Mouse (Mus musculus): ENCODE results near the gene Polr1c. TPM values are rescaled to one million over a fixed set of nuclear protein-coding genes. Genes with fewer than 3 reads are reported as not detected.

The Polr1c gene
- polyA plus RNA-seq, 1 experiment, result 1.6 TPM

DNA sequence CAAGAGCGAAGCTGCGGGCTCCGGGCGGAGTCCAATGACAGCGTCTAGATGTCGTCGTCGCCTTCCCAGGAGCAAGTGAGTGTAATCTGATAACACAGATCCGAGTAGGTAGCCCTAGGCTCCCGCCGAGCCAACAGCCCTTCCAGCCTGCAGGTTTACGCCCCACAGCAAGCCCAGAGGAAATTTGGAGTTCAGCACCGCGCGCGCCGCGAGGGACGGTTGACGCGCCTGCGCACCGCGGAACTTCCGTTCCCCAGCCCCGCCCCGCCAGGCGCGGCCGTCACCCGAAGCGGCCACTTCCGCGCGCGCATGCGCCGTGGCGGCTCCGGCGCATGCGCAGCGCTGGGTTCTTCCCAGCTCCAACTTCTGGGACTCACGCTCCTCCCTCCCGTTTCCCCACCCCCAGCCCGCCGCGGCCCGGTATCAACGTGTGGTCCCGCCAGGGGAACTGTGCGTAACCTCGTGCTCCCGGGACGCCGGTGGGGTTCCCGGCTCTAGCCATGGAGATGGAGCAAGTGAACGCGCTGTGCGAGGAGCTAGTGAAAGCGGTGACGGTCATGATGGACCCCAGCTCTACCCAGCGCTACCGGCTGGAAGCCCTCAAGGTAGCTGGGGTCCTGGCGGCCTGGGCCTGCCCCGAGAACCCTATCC, 45.3 kb downstream of the Polr1c start, which contains the start of the genes Polh and Xpo5:
Gene Polh, minus strand, starts transcription at position 225 of the 651 bp plus-strand sequence.
Gene Xpo5, plus strand, starts transcription at position 362 of the 651 bp plus-strand sequence.
- Histone ChIP-seq H3K9me3 (ENCODE audit: control insufficient read depth, low read length) (no peaks in the 10 kb centered on the region), H3K27me3 (ENCODE audit: control insufficient read depth) (no peaks in the 10 kb centered on the region), H3K4me3 (replicated peaks) (peak within 1 kb of the TSS; percentile 95), H3K4me1 (ENCODE audit: control insufficient read depth) (peaks cover 46% of the 10 kb centered on the region), H3K36me3 (ENCODE audit: control insufficient read depth) (peaks cover 64% of the 10 kb centered on the region)
- TF ChIP-seq TAL1 (IDR thresholded peaks at IDR 0.05; ENCODE audit: low read length) (no peak), GATA1 (IDR thresholded peaks at IDR 0.05; ENCODE audit: low read length) (peak; percentile 93)

DNA sequence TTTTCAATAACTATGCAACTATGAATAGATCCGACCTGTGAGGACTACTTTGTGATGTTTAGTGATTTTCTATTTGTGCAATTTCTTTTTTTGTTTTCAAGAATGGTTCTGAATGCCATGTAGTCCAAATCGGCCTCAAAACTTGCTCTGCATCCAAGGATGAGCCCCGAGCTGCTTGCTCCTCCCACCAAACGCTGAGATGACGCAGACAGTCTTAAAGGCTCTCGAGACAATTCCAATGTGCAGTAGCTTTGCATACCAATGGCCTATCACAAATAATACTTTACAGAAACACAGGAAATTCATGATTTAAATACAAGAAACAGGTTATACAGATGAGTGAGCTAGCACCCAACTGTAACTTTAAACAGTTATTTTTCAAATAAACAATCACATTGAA, 46.7 kb downstream of the Polr1c start:
- H3K36me3 ChIP-seq (ENCODE audit: control insufficient read depth), result peaks cover 64% of the 10 kb centered on the region
- H3K4me3 ChIP-seq (replicated peaks), result peak overlapping the region; percentile 95
- H3K9me3 ChIP-seq (ENCODE audit: control insufficient read depth, low read length), result no peaks in the 10 kb centered on the region
- peaks cover 46% of the 10 kb centered on the region for H3K4me1 ChIP-seq (ENCODE audit: control insufficient read depth)
- no peaks in the 10 kb centered on the region for H3K27me3 ChIP-seq (ENCODE audit: control insufficient read depth)
- no peak for TF ChIP-seq GATA1 (IDR thresholded peaks at IDR 0.05; ENCODE audit: low read length)
- no peak for TF ChIP-seq TAL1 (IDR thresholded peaks at IDR 0.05; ENCODE audit: low read length)

Other genes starting within 250 kb of the Polr1c start
- 0.86 and 1.3 TPM in 2 replicates for gene Vegfa, start 215.7 kb downstream of the Polr1c start, polyA plus RNA-seq (2012)
- gene Mrps18a, start 137.1 kb downstream of the Polr1c start, polyA plus RNA-seq (2012), result 7.7 and 9.7 TPM in 2 replicates
- gene Rsph9, start 103.8 kb downstream of the Polr1c start, polyA plus RNA-seq (2012), result 0.42 TPM in 1 of 2 replicates, not detected in the other
- gene Mad2l1bp, start 94.5 kb downstream of the Polr1c start, polyA plus RNA-seq (2012), result 1.4 and 4.1 TPM in 2 replicates
- 15.3 and 19.3 TPM in 2 replicates for gene Gtpbp2, start 87.0 kb downstream of the Polr1c start, polyA plus RNA-seq (2012)
- gene Polh, start 45.4 kb downstream of the Polr1c start, polyA plus RNA-seq (2012), result 0.24 and 0.27 TPM in 2 replicates
- 0.36 and 0.51 TPM in 2 replicates for gene Xpo5, start 45.3 kb downstream of the Polr1c start, polyA plus RNA-seq (2012)
- gene Yipf3, start within 50 bp of the Polr1c start, polyA plus RNA-seq (2012), result 8.0 and 13.3 TPM in 2 replicates
- 0.15 and 0.27 TPM in 2 replicates for gene Lrrc73, start 5.5 kb upstream of the Polr1c start, polyA plus RNA-seq (2012)
- 11.2 and 12.7 TPM in 2 replicates for gene Tjap1, start 35.0 kb upstream of the Polr1c start, polyA plus RNA-seq (2012)
- gene Dlk2, start 49.4 kb upstream of the Polr1c start, polyA plus RNA-seq (2012), result not detected in 2 replicates
- 0.17 and 0.34 TPM in 2 replicates for gene Abcc10, start 80.3 kb upstream of the Polr1c start, polyA plus RNA-seq (2012)
- 0.05 and 0.13 TPM in 2 replicates for gene Zfp318, start 135.7 kb upstream of the Polr1c start, polyA plus RNA-seq (2012)
- gene Crip3, start 180.9 kb upstream of the Polr1c start, polyA plus RNA-seq (2012), result not detected in 2 replicates
- not detected in 2 replicates for gene Slc22a7, start 190.4 kb upstream of the Polr1c start, polyA plus RNA-seq (2012)
- gene Ttbk1, start 239.6 kb upstream of the Polr1c start, polyA plus RNA-seq (2012), result 0.01 TPM in 2 replicates
- gene Dnph1, start 248.7 kb upstream of the Polr1c start, polyA plus RNA-seq (2012), result 1.5 and 1.9 TPM in 2 replicates

All from erythroblast, embryonic 14.5 days (primary cell).